Mouse (Mus musculus) neural tube, embryonic 11.5 days (tissue): ENCODE measurements at regions not wholly inside any gene's neighbourhood (a gene's known extent, or its start where the extent isn't known, plus 50 kb on each side); places are given as distances from the start of the nearest gene placed in this dataset.
A peak's percentile ranks its signal among the peaks of the same experiment; 100 is the strongest.

ENCODE experiments used
- ATAC-seq: fragments of 200-750 bp; cut with Nextera tagmentation; 2 replicates; pipeline ENCODE4 v1.8.0; 2017; ENCODE audit warnings: moderate number of reproducible peaks, mild to moderate bottlenecking, moderate TSS enrichment, moderate library complexity; ENCODE audit not compliant: insufficient read depth, low FRiP score, low TSS enrichment
- DNase-seq: peaks from one replicate; pipeline ENCODE4 v3.0.0-alpha.2; 2015; ENCODE audit warnings: low spot score
- H3K27ac ChIP-seq: fragments of 300-500 bp; sonication (generic); 2 replicates; pipeline ENCODE4 v1.5.1; 2014; ENCODE audit warnings: low read depth, mild to moderate bottlenecking, low read length
- H3K27me3 ChIP-seq: fragments of 300-500 bp; sonication (generic); 2 replicates; pipeline ENCODE4 v1.6.1; 2014; ENCODE audit warnings: mild to moderate bottlenecking, low read length, mixed read lengths; ENCODE audit not compliant: control insufficient read depth, insufficient read depth
- H3K36me3 ChIP-seq: fragments of 300-500 bp; sonication (generic); 2 replicates; pipeline ENCODE4 v1.6.1; 2014; ENCODE audit warnings: mild to moderate bottlenecking, low read length, moderate library complexity, mixed read lengths; ENCODE audit not compliant: control insufficient read depth, insufficient read depth
- H3K4me1 ChIP-seq: fragments of 300-500 bp; sonication (generic); 2 replicates; pipeline ENCODE4 v1.6.1; 2014; ENCODE audit warnings: low read length, mixed read lengths; ENCODE audit not compliant: control insufficient read depth, insufficient read depth
- H3K4me2 ChIP-seq: fragments of 300-500 bp; sonication (generic); 2 replicates; pipeline ENCODE4 v1.6.1; 2014; ENCODE audit warnings: low read depth, mild to moderate bottlenecking, moderate library complexity
- H3K4me3 ChIP-seq: fragments of 300-500 bp; sonication (generic); 2 replicates; pipeline ENCODE4 v1.5.1; 2014; ENCODE audit warnings: low read depth, low read length
- H3K9ac ChIP-seq: fragments of 300-500 bp; sonication (generic); 2 replicates; pipeline ENCODE4 v1.6.1; 2014; ENCODE audit warnings: mild to moderate bottlenecking, low read length
- H3K9me3 ChIP-seq: fragments of 300-500 bp; sonication (generic); 2 replicates; pipeline ENCODE4 v1.6.1; 2016; ENCODE audit warnings: low read length; ENCODE audit not compliant: control insufficient read depth
- WGBS: fragments of 180-500 bp; shearing (Covaris S2); extraction: QIAGEN DNeasy Blood & Tissue Kit; methylation state at CpG from one replicate; pipeline ENCODE4 v1.1.7; 2014; 5-methylcytosine and 5-hydroxymethylcytosine counted together

DNA sequence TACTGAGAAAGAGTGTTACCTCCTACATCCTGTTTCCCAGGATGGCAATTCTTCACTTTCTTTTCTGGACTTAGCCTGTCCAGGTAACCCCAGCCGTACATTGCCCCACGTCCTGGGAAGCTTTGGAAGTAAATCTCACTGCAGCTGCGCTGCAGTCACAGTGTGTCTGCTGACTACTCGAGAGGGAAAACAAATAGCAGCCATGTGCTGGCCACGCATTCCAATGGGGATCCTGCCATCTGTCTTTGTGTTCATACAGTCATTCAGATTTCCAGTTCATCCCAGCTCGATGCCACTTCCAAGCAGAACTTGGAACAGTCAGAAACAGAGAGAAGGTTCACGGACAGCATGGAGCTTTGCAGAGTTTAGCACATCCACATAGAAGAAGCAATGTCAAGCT, 690.2 kb upstream of the Acvr2a start:
- Histone ChIP-seq H3K27me3 (no peaks in the 10 kb centered on the region), H3K36me3 (no peaks in the 10 kb centered on the region), H3K27ac (no peak overlapping the region), H3K4me2 (no peak overlapping the region), H3K4me3 (no peak overlapping the region), H3K9ac (no peak overlapping the region), H3K9me3 (no peaks in the 10 kb centered on the region), H3K4me1 (no peaks in the 10 kb centered on the region)
- peak; percentile 13 for DNase-seq
- no peak for ATAC-seq
- 47% methylated on average over 7 of the region's 7 CpGs for WGBS

DNA sequence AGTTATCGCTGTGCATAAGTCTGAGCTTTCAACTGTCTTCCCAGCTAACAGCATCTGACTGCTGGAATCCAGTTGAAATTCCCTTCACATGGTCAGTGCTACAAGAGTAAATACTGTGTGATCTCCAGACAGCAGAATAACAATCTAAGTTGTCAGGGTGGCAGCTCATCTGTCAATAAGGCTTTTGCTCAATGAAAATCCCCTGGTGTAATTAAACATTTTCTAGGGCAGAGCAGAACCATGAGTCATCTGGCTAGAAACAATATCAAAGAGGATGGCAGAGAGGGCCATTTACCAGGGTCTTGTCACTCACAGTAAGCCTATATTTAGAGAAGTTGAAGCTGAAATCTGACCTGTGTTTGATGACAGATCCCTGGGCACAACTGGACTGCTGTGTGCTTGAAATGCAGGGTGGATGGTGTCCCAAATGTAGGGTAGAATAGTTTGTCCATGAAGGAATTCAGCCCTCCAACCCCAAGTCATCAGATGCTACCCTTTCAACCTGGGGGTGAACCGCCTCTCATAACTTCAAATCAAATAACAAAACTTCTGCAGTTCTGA, 675.8 kb upstream of the Acvr2a start:
- no peaks in the 10 kb centered on the region for H3K4me1 ChIP-seq
- H3K4me3 ChIP-seq: no peak overlapping the region
- WGBS: 86% methylated on average over 2 of the region's 2 CpGs
- DNase-seq (no peak), ATAC-seq (no peak)
- no peaks in the 10 kb centered on the region for H3K36me3 ChIP-seq
- no peaks in the 10 kb centered on the region for H3K9me3 ChIP-seq
- no peak overlapping the region for H3K4me2 ChIP-seq
- no peak overlapping the region for H3K9ac ChIP-seq
- no peaks in the 10 kb centered on the region for H3K27me3 ChIP-seq
- no peak overlapping the region for H3K27ac ChIP-seq

- H3K9ac ChIP-seq: no peak overlapping the region
- no peaks in the 10 kb centered on the region for H3K27me3 ChIP-seq
- no peak overlapping the region for H3K4me3 ChIP-seq
- no peak for ATAC-seq
- no peaks in the 10 kb centered on the region for H3K36me3 ChIP-seq
- H3K27ac ChIP-seq: no peak overlapping the region
- no peak for DNase-seq
- WGBS: 90% methylated on average over 2 of the region's 2 CpGs
- no peaks in the 10 kb centered on the region for H3K9me3 ChIP-seq
- no peak overlapping the region for H3K4me2 ChIP-seq
- no peaks in the 10 kb centered on the region for H3K4me1 ChIP-seq
Measured at GRCm38 (mm10) chr2:48141281-48141680, 672.6 kb upstream of the Acvr2a start.

- Histone ChIP-seq H3K4me3 (no peak overlapping the region), H3K4me1 (no peaks in the 10 kb centered on the region), H3K27ac (no peak overlapping the region), H3K9ac (no peak overlapping the region), H3K4me2 (no peak overlapping the region), H3K27me3 (no peaks in the 10 kb centered on the region), H3K36me3 (no peaks in the 10 kb centered on the region), H3K9me3 (no peaks in the 10 kb centered on the region)
- ATAC-seq: no peak
- DNase-seq: no peak
- WGBS: 83% methylated on average over 3 of the region's 3 CpGs
Measured at GRCm38 (mm10) chr2:48154706-48155105, 659.2 kb upstream of the Acvr2a start.

- H3K4me1 ChIP-seq: no peaks in the 10 kb centered on the region
- no peak overlapping the region for H3K27ac ChIP-seq
- no peak overlapping the region for H3K9ac ChIP-seq
- ATAC-seq (no peak), DNase-seq (no peak)
- H3K4me3 ChIP-seq: no peak overlapping the region
- no peak overlapping the region for H3K4me2 ChIP-seq
- H3K9me3 ChIP-seq: no peaks in the 10 kb centered on the region
- 70% methylated on average over 1 of the region's 1 CpGs for WGBS
- H3K36me3 ChIP-seq: no peaks in the 10 kb centered on the region
- H3K27me3 ChIP-seq: no peaks in the 10 kb centered on the region
Measured at GRCm38 (mm10) chr2:48172626-48173025, 641.3 kb upstream of the Acvr2a start.

GRCm38 (mm10) chr2:48186161-48186560, 627.7 kb upstream of the Acvr2a start:
- H3K27ac ChIP-seq: no peak overlapping the region
- H3K27me3 ChIP-seq: no peaks in the 10 kb centered on the region
- no peaks in the 10 kb centered on the region for H3K36me3 ChIP-seq
- no peak overlapping the region for H3K9ac ChIP-seq
- no peak for DNase-seq
- H3K4me2 ChIP-seq: no peak overlapping the region
- ATAC-seq: no peak
- no peak overlapping the region for H3K4me3 ChIP-seq
- H3K4me1 ChIP-seq: no peaks in the 10 kb centered on the region
- H3K9me3 ChIP-seq: no peaks in the 10 kb centered on the region
- 97% methylated on average over 1 of the region's 1 CpGs for WGBS

DNA sequence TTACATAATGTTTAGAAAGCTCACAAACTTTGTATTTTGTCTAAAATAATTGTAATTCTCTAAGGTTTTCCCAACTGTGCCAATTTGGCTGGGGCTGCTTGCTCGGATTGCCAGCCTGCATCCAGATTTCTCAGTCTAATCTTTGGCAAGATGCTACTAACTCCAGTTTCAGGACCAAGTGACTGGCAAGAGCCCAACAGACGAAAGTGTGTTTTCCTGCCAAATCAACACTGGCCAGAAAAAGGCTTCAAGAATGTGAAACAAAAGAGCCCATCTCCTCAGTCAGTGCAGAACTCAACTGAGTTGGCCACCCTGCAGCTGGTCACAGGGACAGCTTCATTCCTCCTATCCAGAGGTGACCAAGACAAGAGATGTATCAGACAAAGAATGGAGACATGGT, 627.3 kb upstream of the Acvr2a start:
- Histone ChIP-seq H3K9me3 (no peaks in the 10 kb centered on the region), H3K9ac (no peak overlapping the region), H3K27me3 (no peaks in the 10 kb centered on the region), H3K36me3 (no peaks in the 10 kb centered on the region), H3K4me1 (no peaks in the 10 kb centered on the region), H3K4me3 (no peak overlapping the region), H3K4me2 (no peak overlapping the region), H3K27ac (no peak overlapping the region)
- ATAC-seq (no peak), DNase-seq (no peak)
- 79% methylated on average over 2 of the region's 2 CpGs for WGBS

GRCm38 (mm10) chr2:48211804-48212203, 602.1 kb upstream of the Acvr2a start:
- no peaks in the 10 kb centered on the region for H3K4me1 ChIP-seq
- no peak overlapping the region for H3K4me2 ChIP-seq
- no peak for ATAC-seq
- no peaks in the 10 kb centered on the region for H3K27me3 ChIP-seq
- WGBS: 71% methylated on average over 1 of the region's 1 CpGs
- H3K4me3 ChIP-seq: no peak overlapping the region
- H3K9me3 ChIP-seq: no peaks in the 10 kb centered on the region
- DNase-seq: no peak
- no peaks in the 10 kb centered on the region for H3K36me3 ChIP-seq
- H3K27ac ChIP-seq: no peak overlapping the region
- H3K9ac ChIP-seq: no peak overlapping the region

GRCm38 (mm10) chr2:48220771-48221170, 593.1 kb upstream of the Acvr2a start:
- H3K4me1 ChIP-seq: no peaks in the 10 kb centered on the region
- DNase-seq (no peak), ATAC-seq (no peak)
- H3K4me2 ChIP-seq: no peak overlapping the region
- H3K36me3 ChIP-seq: no peaks in the 10 kb centered on the region
- H3K9me3 ChIP-seq: no peaks in the 10 kb centered on the region
- no peak overlapping the region for H3K9ac ChIP-seq
- no peak overlapping the region for H3K4me3 ChIP-seq
- H3K27me3 ChIP-seq: no peaks in the 10 kb centered on the region
- no peak overlapping the region for H3K27ac ChIP-seq
- 86% methylated on average over 3 of the region's 3 CpGs for WGBS
